Mouse (Mus musculus): ENCODE measurements around the gene Whrn. TPM values are rescaled to one million over a fixed set of nuclear protein-coding genes. Genes with fewer than 3 reads are reported as not detected.

Gene Whrn
- total and polyA plus RNA-seq, 2 experiments from 2014 or later = 1.7 to 5.5 TPM

DNA sequence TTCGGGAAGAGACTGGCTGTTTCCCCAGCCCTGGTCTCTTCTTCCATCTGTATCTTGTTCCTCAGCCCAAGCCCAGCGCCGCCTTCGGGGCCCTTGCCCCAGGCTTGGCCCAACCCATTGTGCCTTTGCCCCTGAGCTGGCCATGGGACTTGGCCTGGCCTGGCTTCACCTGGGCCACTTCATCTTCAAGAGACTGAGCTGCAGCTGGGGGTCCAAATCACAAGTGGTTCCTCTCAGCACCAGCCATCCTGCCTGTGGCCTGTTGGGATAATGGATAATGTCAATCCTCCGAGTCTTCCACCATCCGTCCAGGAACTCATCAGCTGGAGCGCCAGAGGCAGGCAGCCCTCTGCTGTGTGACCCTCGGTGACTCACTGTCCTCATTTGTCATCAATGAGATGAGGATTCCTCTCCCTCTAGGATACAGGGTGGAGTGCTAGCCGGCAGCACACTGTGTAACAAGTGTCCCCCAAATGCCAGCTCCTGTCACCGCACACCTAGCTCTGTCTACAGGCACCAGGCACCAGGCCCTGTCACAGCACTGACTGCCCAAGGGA is 97.7 kb downstream of the Whrn start:
- Histone ChIP-seq H3K27ac (ENCODE audit: low read depth) (no peak overlapping the region), H3K4me2 (ENCODE audit: low read depth, low read length) (no peak overlapping the region), H3K4me1 (ENCODE audit: control insufficient read depth, insufficient read depth) (peaks cover 17% of the 10 kb centered on the region; the same call in 1 of the 2 replicates), H3K9ac (replicated peaks; ENCODE audit: low read depth, low read length) (no peak overlapping the region), H3K36me3 (replicated peaks; ENCODE audit: control insufficient read depth, insufficient read depth, low read length) (peaks cover 11% of the 10 kb centered on the region), H3K4me3 (ENCODE audit: low read depth, low read length) (no peak overlapping the region), H3K27me3 (ENCODE audit: control insufficient read depth, insufficient read depth, low read length) (no peaks in the 10 kb centered on the region), H3K9me3 (replicated peaks; ENCODE audit: control insufficient read depth, low read length) (no peaks in the 10 kb centered on the region)
- WGBS = 75% methylated on average over 10 of the region's 10 CpGs
- ATAC-seq (ENCODE audit: insufficient read depth, low read depth) = no peak
- no peak for TF ChIP-seq CTCF (IDR thresholded peaks at IDR 0.05; ENCODE audit: low read depth)
- no peak for TF ChIP-seq EP300 (IDR thresholded peaks at IDR 0.05; ENCODE audit: low read depth)
- no peak for DNase-seq (ENCODE audit: low spot score)

DNA sequence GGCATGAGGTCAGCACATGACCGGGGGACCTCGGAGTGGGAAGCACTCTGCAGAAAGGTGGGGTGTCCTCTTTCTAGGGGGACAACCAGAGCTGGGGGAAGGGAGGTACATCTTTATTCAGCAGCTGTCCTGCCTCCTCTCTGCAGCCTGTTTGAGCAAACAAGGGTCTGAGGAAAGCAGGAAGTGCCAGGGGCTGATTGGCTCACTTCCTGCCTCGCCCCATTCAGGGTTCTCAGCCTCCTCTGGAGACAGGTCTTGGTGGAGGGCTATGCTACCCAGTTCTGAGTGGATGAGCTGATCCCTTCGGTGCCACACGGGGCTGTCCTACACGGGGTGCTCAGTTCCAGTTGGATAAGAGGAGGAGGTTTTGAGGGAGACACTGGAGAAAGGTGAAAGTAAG is 104.5 kb downstream of the Whrn start:
- H3K4me3 ChIP-seq (ENCODE audit: low read depth, low read length) = no peak overlapping the region
- no peak for TF ChIP-seq CTCF (IDR thresholded peaks at IDR 0.05; ENCODE audit: low read depth)
- TF ChIP-seq EP300 (IDR thresholded peaks at IDR 0.05; ENCODE audit: low read depth) = no peak

DNA sequence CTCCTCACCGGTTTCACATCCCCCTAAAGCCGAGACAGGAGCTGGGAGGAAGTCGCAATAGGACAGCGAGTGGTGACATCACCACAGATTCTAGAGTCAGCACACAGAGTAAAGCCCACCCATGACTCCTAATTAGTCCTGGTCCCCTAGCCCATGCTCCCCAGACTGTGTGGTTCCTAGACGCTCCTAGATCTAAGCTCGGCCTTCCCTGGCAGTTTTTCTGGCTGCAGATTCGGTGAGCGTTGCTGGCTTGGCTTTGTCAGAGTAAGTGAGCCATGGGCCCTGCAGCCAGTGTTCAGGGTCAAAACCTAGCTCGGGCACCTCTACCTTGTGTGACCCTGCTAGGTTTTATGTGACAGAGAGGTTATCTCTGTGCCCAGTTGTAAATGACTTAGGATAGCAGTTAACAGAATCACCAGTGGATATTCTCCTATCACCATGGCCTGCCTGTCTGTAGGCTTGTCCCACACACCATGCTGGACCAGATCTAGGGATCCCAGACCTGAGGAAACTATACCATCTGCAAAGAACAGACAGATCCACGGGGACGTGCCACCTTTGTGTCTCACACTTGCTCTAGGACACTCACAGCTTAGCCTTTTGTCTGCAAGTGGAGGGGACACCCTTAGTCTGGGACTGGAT is 105.8 kb downstream of the Whrn start:
- DNase-seq (ENCODE audit: low spot score) (no peak), ATAC-seq (ENCODE audit: insufficient read depth, low read depth) (no peak)
- 74% methylated on average over 11 of the region's 11 CpGs for WGBS
- H3K36me3 ChIP-seq (replicated peaks; ENCODE audit: control insufficient read depth, insufficient read depth, low read length) = peaks cover 10% of the 10 kb centered on the region; the same call in 1 of the 2 replicates
- no peak overlapping the region for H3K9ac ChIP-seq (replicated peaks; ENCODE audit: low read depth, low read length)
- H3K4me2 ChIP-seq (ENCODE audit: low read depth, low read length) = no peak overlapping the region
- no peaks in the 10 kb centered on the region for H3K4me1 ChIP-seq (ENCODE audit: control insufficient read depth, insufficient read depth)
- H3K9me3 ChIP-seq (replicated peaks; ENCODE audit: control insufficient read depth, low read length) = no peaks in the 10 kb centered on the region
- no peak for TF ChIP-seq CTCF (IDR thresholded peaks at IDR 0.05; ENCODE audit: low read depth)
- H3K4me3 ChIP-seq (ENCODE audit: low read depth, low read length) = no peak overlapping the region
- H3K27ac ChIP-seq (ENCODE audit: low read depth) = no peak overlapping the region
- no peaks in the 10 kb centered on the region for H3K27me3 ChIP-seq (ENCODE audit: control insufficient read depth, insufficient read depth, low read length)

More for the DNA sequence above, 104.5 kb downstream of the Whrn start:
- Histone ChIP-seq H3K27me3 (ENCODE audit: control insufficient read depth, insufficient read depth, low read length) (no peaks in the 10 kb centered on the region), H3K4me2 (ENCODE audit: low read depth, low read length) (no peak overlapping the region), H3K36me3 (replicated peaks; ENCODE audit: control insufficient read depth, insufficient read depth, low read length) (peaks cover 11% of the 10 kb centered on the region), H3K9me3 (replicated peaks; ENCODE audit: control insufficient read depth, low read length) (no peaks in the 10 kb centered on the region), H3K4me1 (ENCODE audit: control insufficient read depth, insufficient read depth) (no peaks in the 10 kb centered on the region), H3K9ac (replicated peaks; ENCODE audit: low read depth, low read length) (no peak overlapping the region), H3K27ac (ENCODE audit: low read depth) (no peak overlapping the region; the same call in 1 of the 2 replicates)
- no peak for DNase-seq (ENCODE audit: low spot score)
- WGBS = 59% methylated on average over 6 of the region's 6 CpGs
- no peak for ATAC-seq (ENCODE audit: insufficient read depth, low read depth)

DNA sequence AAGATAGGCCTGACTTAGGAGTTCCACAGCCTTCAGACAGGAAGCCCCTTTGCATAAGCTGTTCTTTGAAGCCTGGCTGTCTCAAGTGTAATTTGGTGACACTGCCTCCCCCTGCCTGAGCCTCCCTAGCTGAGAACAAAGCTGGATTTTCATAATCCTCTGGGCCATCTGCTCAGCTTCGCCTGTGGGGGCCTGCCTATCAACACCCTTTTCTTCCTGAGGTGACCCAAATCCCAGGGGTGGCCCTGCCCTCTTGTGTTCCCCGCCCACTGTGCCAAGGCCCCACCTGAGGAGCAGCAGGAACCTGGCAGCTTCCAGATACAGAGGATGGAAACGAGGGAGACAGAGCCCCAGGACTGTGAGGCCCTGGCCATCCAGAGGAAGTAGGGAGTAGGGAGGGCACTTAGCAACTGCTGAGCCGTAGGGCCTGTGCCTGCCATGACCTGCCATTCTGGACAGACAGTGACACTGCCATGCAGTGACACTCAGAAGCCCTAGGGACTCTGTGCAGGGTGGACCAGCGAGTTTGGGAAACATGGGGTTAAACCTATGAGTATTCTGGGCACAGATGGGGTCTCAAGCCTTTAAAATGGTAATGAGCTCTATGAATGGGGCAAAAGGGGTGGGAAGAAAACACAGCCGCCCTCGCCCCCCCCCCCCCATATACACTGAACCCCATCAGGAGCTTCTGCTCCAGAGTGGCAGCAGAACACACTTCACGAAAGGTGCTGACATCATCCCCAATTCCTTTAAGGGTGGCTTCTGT is 106.5 kb downstream of the Whrn start:
- Histone ChIP-seq H3K9ac (replicated peaks; ENCODE audit: low read depth, low read length) (no peak overlapping the region), H3K9me3 (replicated peaks; ENCODE audit: control insufficient read depth, low read length) (no peaks in the 10 kb centered on the region), H3K27ac (ENCODE audit: low read depth) (no peak overlapping the region), H3K4me1 (ENCODE audit: control insufficient read depth, insufficient read depth) (no peaks in the 10 kb centered on the region), H3K27me3 (ENCODE audit: control insufficient read depth, insufficient read depth, low read length) (no peaks in the 10 kb centered on the region), H3K4me2 (ENCODE audit: low read depth, low read length) (no peak overlapping the region), H3K4me3 (ENCODE audit: low read depth, low read length) (no peak overlapping the region), H3K36me3 (replicated peaks; ENCODE audit: control insufficient read depth, insufficient read depth, low read length) (peaks cover 6% of the 10 kb centered on the region; the same call in 1 of the 2 replicates)
- no peak for TF ChIP-seq EP300 (IDR thresholded peaks at IDR 0.05; ENCODE audit: low read depth)
- no peak for TF ChIP-seq CTCF (IDR thresholded peaks at IDR 0.05; ENCODE audit: low read depth)
- DNase-seq (ENCODE audit: low spot score) (no peak), ATAC-seq (ENCODE audit: insufficient read depth, low read depth) (no peak)
- WGBS = 64% methylated on average over 8 of the region's 8 CpGs

DNA sequence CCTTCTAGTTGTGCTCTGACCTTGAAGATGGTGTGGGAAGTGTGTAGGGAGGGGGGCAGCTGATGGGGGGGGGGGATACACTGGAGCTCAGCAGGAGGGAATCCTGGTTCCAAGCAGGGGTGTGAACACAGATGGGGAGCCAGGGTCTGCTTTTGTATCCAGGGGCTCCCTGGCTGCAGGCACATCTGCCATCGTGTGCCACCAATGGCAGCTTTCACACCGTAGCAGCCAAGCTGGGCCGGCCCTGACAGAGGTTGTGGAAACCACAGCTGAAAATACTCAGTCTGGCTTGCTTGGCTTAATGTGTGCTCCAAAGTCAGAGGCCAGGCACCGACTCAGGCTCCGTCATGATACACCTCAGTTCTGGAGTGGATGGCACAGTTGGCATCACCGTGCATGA is 107.8 kb downstream of the Whrn start:
- Histone ChIP-seq H3K4me1 (ENCODE audit: control insufficient read depth, insufficient read depth) (no peaks in the 10 kb centered on the region), H3K27me3 (ENCODE audit: control insufficient read depth, insufficient read depth, low read length) (no peaks in the 10 kb centered on the region), H3K9ac (replicated peaks; ENCODE audit: low read depth, low read length) (no peak overlapping the region), H3K9me3 (replicated peaks; ENCODE audit: control insufficient read depth, low read length) (no peaks in the 10 kb centered on the region), H3K4me2 (ENCODE audit: low read depth, low read length) (no peak overlapping the region), H3K27ac (ENCODE audit: low read depth) (no peak overlapping the region), H3K36me3 (replicated peaks; ENCODE audit: control insufficient read depth, insufficient read depth, low read length) (peaks cover 8% of the 10 kb centered on the region; the same call in 1 of the 2 replicates), H3K4me3 (ENCODE audit: low read depth, low read length) (no peak overlapping the region)
- 73% methylated on average over 6 of the region's 6 CpGs for WGBS
- ATAC-seq (ENCODE audit: insufficient read depth, low read depth) (no peak), DNase-seq (ENCODE audit: low spot score) (no peak)
- no peak for TF ChIP-seq EP300 (IDR thresholded peaks at IDR 0.05; ENCODE audit: low read depth)
- TF ChIP-seq CTCF (IDR thresholded peaks at IDR 0.05; ENCODE audit: low read depth) = no peak
